22 mouse cellular contexts compared by ENCODE assay signal in genomic region chr9:54139191-54139590, GRCm38 (mm10).
"Had no signal": no experiment of that assay in that cellular context is flagged by ENCODE, and none has a peak within 500 bp of the region (broad histone marks: within the 10 kb centered on the region; RNA-seq: fewer than 3 reads in every experiment).

No protein-coding gene starts in this region.

- H3K9me3 ChIP-seq: heart, embryonic 10.5 days; heart, embryonic 12.5 days; hindbrain, embryonic 15.5 days; kidney, embryonic 15.5 days; limb, embryonic 13.5 days; limb, embryonic 15.5 days had no signal

- H3K27ac ChIP-seq: gastrocnemius, adult 2 months; heart, embryonic 10.5 days; hindbrain, embryonic 13.5 days; hindbrain, embryonic 15.5 days; hindbrain, postnatal 0 days; kidney, embryonic 15.5 days; kidney, postnatal 0 days; limb, embryonic 13.5 days; limb, embryonic 15.5 days; liver, embryonic 14.5 days had no signal

- H3K36me3 ChIP-seq: heart, embryonic 10.5 days; heart, embryonic 12.5 days; hindbrain, embryonic 13.5 days; hindbrain, embryonic 15.5 days; kidney, embryonic 15.5 days; limb, embryonic 13.5 days; limb, embryonic 15.5 days had no signal

- H3K4me1 ChIP-seq: heart, embryonic 10.5 days; heart, embryonic 12.5 days; hindbrain, embryonic 13.5 days; hindbrain, embryonic 15.5 days; kidney, embryonic 15.5 days; limb, embryonic 13.5 days; limb, embryonic 15.5 days had no signal

- ATAC-seq: forebrain, embryonic 16.5 days; hindbrain, postnatal 0 days; intestine, embryonic 16.5 days had no signal

- H3K4me2 ChIP-seq: heart, embryonic 12.5 days; hindbrain, embryonic 13.5 days; hindbrain, embryonic 15.5 days; kidney, embryonic 15.5 days; limb, embryonic 13.5 days; limb, embryonic 15.5 days had no signal

- H3K4me3 ChIP-seq: gastrocnemius, adult 2 months; heart, embryonic 10.5 days; heart, embryonic 12.5 days; hindbrain, embryonic 13.5 days; hindbrain, embryonic 15.5 days; kidney, embryonic 15.5 days; limb, embryonic 13.5 days; limb, embryonic 15.5 days had no signal

- H3K9ac ChIP-seq: heart, embryonic 12.5 days; hindbrain, embryonic 13.5 days; hindbrain, embryonic 15.5 days; kidney, embryonic 15.5 days; limb, embryonic 13.5 days; limb, embryonic 15.5 days; liver, embryonic 14.5 days had no signal

- H3K27me3 ChIP-seq: heart, embryonic 12.5 days; hindbrain, embryonic 13.5 days; hindbrain, embryonic 15.5 days; kidney, embryonic 15.5 days; limb, embryonic 13.5 days; limb, embryonic 15.5 days had no signal

- DNase-seq: gastrocnemius, adult 2 months; gastrocnemius, postnatal 10 days; gastrocnemius, postnatal 25 days; heart, adult 18-20 months; heart, postnatal 14 days; heart, postnatal 36 days; layer of hippocampus, adult 9-11 months; layer of hippocampus, postnatal 36 days; left cerebral cortex, postnatal 4 days; lung, adult 18-20 months had no signal
